Mouse (Mus musculus) frontal cortex, postnatal 25 days (tissue): Measurements from ENCODE around the gene Hs2st1.

ENCODE experiments used
- DNase-seq, 2 experiments: peaks; one replicate each; pipeline ENCODE4 v3.0.0; 2022; ENCODE audit warnings: low spot score in 2 of 2

Hs2st1 gene

GRCm38 (mm10) chr3:144398166-144398565, 171.8 kb downstream of the Hs2st1 start:
- DNase-seq = no peak

DNA sequence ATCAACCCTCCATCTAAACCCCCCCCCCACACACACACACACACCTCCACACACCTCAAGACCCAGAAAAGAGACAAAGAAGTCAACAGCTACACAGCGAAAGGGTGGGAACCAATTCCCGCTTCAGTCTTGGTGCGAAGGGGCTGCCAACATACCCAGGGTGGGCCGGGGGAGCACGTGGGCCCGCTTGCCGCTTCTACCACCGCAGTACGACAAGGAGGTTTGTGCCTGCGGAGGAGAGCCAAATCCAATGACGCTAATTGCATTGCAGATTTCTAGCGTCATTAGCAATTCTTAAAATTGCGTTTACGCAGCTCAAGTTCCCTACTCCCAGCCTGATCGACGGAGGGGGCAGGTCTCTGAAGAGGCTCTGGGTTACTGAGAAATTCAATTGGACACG, 173.5 kb downstream of the Hs2st1 start:
- no peak for DNase-seq

- no peak for DNase-seq
Measured at GRCm38 (mm10) chr3:144394454-144394943, 175.5 kb downstream of the Hs2st1 start.

DNA sequence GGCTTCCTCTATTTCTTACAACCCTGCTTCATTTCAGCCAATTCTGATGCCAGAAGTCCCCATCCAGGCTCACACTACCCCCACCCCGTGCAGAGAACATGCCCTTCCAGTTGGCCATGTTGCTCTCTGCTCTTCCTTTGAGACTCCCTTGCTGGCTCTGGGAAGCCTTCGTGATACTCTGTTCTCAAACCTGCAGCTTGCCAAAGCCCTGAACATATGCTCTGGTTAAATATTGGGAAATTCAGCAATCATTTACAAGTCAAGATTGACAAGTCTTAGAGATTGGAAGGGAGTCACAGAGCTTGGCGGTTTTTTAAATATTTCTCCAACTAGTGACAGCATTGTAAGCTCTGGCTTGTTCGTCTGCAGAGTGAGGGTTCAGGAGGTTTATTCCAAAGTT, 183.5 kb downstream of the Hs2st1 start:
- DNase-seq = no peak

DNA sequence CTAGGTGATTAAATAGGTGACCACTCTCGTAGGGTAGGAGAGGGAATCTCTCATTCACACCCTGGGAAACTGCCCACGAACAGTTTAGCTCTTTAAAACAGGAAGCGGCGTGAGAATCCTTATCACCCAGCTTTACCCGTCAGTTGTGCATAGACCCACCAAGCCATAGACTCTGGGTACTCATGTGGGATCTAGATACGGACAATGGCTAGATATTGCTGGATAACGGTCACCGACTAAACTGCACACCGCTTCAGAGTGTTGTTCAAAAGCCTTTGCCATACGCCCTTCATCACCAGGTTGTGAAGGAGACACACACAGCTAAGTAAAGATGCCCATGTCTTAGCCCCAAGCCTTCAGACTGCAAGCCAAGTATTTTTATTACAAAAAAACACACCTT, 185.3 kb downstream of the Hs2st1 start:
- no peak for DNase-seq

DNA sequence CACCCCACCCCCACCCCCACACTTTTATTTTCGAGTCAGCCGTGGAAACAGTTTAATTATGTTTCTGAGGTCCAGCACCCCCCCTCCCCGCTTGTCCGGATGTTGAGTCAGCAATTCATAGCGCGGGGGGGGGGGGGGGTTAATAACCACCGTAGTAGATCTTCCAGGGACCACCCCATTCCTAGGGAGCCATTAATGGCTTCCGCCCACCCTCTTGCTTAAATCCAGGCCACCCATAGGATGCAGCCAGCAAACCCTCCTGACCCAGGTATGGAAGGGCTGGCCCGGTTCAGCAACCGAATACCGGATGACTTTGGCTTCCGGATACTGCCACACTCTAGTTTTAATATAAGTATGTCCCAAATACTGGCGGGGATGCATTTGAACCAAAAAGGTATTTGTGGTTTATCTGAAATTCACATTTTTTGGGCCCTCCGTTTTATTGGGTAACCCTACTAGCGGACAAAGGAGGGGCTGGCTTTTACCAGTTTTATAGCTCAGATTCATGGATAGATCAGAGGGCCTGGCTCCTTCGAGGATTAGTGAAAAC, 188.5 kb downstream of the Hs2st1 start:
- DNase-seq = no peak

- peak in 1 of 2 experiments; percentile 45 for DNase-seq
Measured at GRCm38 (mm10) chr3:144380921-144381320, 189.1 kb downstream of the Hs2st1 start.

- DNase-seq = no peak
Measured at GRCm38 (mm10) chr3:144379801-144380200, 190.2 kb downstream of the Hs2st1 start.
